Mouse (Mus musculus) heart, adult 2 months (tissue): Measurements from ENCODE around the gene Rnase2b.

Experiments used
- EP300 ChIP-seq: fragments of 200-500 bp; IDR thresholded peaks from 2 replicates; pipeline ENCODE4 v1.6.1; 2011; ENCODE audit warnings: low read depth, low read length, control low read depth; ENCODE audit not compliant: insufficient read depth
- POLR2A ChIP-seq: fragments of 200-500 bp; IDR thresholded peaks from 2 replicates; pipeline ENCODE4 v1.6.1; 2011; ENCODE audit warnings: mild to moderate bottlenecking, low read depth, low read length, control low read depth; ENCODE audit not compliant: insufficient read depth

GRCm38 (mm10) chr14:51195681-51196080, 33.6 kb downstream of the Rnase2b start:
- no peak for TF ChIP-seq EP300
- TF ChIP-seq POLR2A: no peak
